Comparison of ENCODE assay signal across 7 mouse cellular contexts in the genomic region with DNA sequence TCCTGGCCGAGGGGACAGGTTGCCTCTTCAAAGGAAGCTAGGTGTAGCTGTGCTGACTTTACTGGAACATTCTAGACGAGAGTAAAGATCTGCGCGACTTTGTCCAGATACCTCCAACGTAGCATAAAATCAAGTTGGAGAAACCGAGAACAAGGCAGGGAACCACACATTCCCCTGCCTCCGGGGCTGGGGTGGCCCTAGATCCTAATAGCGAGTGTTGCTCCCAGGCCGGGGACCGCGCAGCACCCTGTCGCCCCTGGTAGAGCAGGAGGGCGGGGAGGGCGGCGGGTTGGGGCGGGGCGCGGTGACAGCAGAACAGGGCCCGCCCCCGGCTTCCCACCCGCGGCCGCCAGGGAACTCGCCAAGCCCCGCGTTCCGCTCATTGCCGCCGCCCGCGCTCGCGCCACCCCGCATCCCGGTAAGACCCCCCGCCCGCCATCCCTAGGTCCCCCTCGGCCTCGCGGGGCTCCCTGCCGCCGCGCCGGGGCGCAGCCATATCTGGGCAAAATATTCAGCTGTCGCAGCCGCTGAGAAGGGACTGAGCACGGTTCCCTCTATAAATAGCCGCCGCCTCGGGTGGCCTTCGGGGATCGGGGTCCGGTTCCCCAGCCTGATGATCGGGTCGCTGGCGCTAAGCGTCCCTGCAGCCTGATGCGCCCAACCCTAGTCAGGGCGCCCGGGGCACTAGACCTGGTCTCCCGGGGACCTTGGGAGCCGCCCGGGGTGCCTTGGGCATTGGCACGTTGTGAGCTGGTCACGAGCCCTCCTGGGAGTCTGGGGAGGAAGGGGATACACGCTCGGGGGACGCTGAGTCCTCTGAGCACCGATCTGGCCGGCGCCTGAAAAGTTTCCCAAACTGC. TPM values are rescaled to one million over a fixed set of nuclear protein-coding genes. Genes with fewer than 3 reads are reported as not detected.
DNase-seq lines count a peak whose midpoint lies in the region; ATAC-seq and TF ChIP-seq lines count a peak whose summit lies in the region.

Gene Tmod1 (plus strand): TSS at position 44 of the 860 bp plus-strand sequence.

- intact Hi-C loops in gastrocnemius, postnatal 36 days (cut with DNase I): no loop called here
- intact Hi-C loops in left cerebral cortex, postnatal 25 days (cut with DNase I): loop anchor here (2.0 to 5.0 kb wide), 3 partner anchors 22 to 88 kb away; no protein-coding TSS in a partner anchor

- H3K36me3 ChIP-seq in megakaryocyte, embryonic 14.5 days (replicated peaks; ENCODE audit: low read length): peaks cover 13% of the 10 kb centered on the region

- peaks cover 6% of the 10 kb centered on the region for H3K4me1 ChIP-seq in cortical plate, adult 2 months (ENCODE audit: control insufficient read depth, insufficient read depth, low read length)
- peaks cover 48% of the 10 kb centered on the region for H3K4me1 ChIP-seq in megakaryocyte, embryonic 14.5 days

- no peak for TF ChIP-seq CTCF in cortical plate, adult 2 months (IDR thresholded peaks at IDR 0.05; ENCODE audit: extremely low read depth, insufficient read depth, low read length)

- H3K27ac ChIP-seq in cortical plate, adult 2 months (ENCODE audit: insufficient read depth, low read length): peak within 1 kb of the TSS; percentile 91

- ATAC-seq in inflammation-experienced regulatory T-cells, adult 6 months: peak; percentile 62

- peak; percentile 35; the same call in 1 of the 2 replicates for TF ChIP-seq POLR2A in cortical plate, adult 2 months (IDR thresholded peaks at IDR 0.05; ENCODE audit: extremely low read depth, insufficient read depth, low read length)

- H3K27me3 ChIP-seq in megakaryocyte, embryonic 14.5 days (replicated peaks): peaks cover 36% of the 10 kb centered on the region

- no peaks in the 10 kb centered on the region for H3K9me3 ChIP-seq in megakaryocyte, embryonic 14.5 days

- peak; percentile 75 for DNase-seq in adrenal gland, postnatal 14 days
- DNase-seq in gastrocnemius, postnatal 36 days: peak; percentile 53 to 72
- peak; percentile 65 to 66 for DNase-seq in left cerebral cortex, postnatal 25 days (ENCODE audit: low spot score in 2 of 2)
- peak; percentile 55 for DNase-seq in right cerebral cortex, postnatal 4 days

- H3K4me3 ChIP-seq in cortical plate, adult 2 months (ENCODE audit: insufficient read depth, low read length): peak within 1 kb of the TSS; percentile 77
- H3K4me3 ChIP-seq in megakaryocyte, embryonic 14.5 days (replicated peaks): peak within 1 kb of the TSS; percentile 92

RNA-seq across cellular contexts. Expression of gene Tmod1, which starts in this region (rescaled TPM):
- 3.6 and 4.7 TPM in 2 replicates for total RNA-seq in adrenal gland, postnatal 14 days (2021)
- 48.2 and 50.9 TPM in 2 replicates for polyA plus RNA-seq in cortical plate, adult 2 months (2012; rRNA removed)
- total RNA-seq in gastrocnemius, postnatal 36 days (2021): 100 to 1,000 TPM; 199 to 210 TPM
- polyA plus RNA-seq in inflammation-experienced regulatory T-cells, adult 6 months (2017; shearing (Covaris generic)): 1 to 10 TPM in 2 of 3 experiments, not detected in 1; 4.1 to 5.1 TPM
- total RNA-seq in left cerebral cortex, postnatal 25 days (2021): 10 to 100 TPM; 39.6 to 48.7 TPM
- 1.9 and 7.2 TPM in 2 replicates for polyA plus RNA-seq in megakaryocyte, embryonic 14.5 days (2012; ENCODE audit: insufficient read depth, low replicate concordance)

Comparison
In these comparisons a context has a peak if more than half of its experiments do, and no peak if none do; other contexts are left out.
1. Peak in every context shown above with its lines: DNase-seq, ATAC-seq, H3K4me3 ChIP-seq and H3K27ac ChIP-seq.
2. RNA of gene Tmod1 (total RNA-seq): 199 to 210 TPM in gastrocnemius, postnatal 36 days; 39.6 to 48.7 TPM in left cerebral cortex, postnatal 25 days and 3.6 to 4.7 TPM in adrenal gland, postnatal 14 days; every median in the first group is over 4 times any median in the second.